Mouse (Mus musculus): ENCODE data around the gene Neurog2.

Neurog2 gene

GRCm38 (mm10) chr3:127633080-127634032 lies at the start of gene Neurog2:
Gene Neurog2, plus strand, starts transcription at chr3:127633135.
- DNase-seq = peak; percentile 19

GRCm38 (mm10) chr3:127597136-127597535 lies 35.8 kb upstream of the Neurog2 start:
- DNase-seq = no peak

GRCm38 (mm10) chr3:127608109-127608508 lies 24.8 kb upstream of the Neurog2 start:
- no peak for DNase-seq

GRCm38 (mm10) chr3:127625296-127625695 lies 7.6 kb upstream of the Neurog2 start:
- peak; percentile 71 for DNase-seq

- no peak for DNase-seq
These were observed 7.1 kb upstream of the Neurog2 start for GRCm38 (mm10) chr3:127625701-127626399.

GRCm38 (mm10) chr3:127626524-127626923 lies 6.4 kb upstream of the Neurog2 start:
- DNase-seq = no peak

GRCm38 (mm10) chr3:127627151-127627955 lies 5.6 kb upstream of the Neurog2 start:
- no peak for DNase-seq

- no peak for DNase-seq
These were observed 5.0 kb upstream of the Neurog2 start for GRCm38 (mm10) chr3:127627956-127628310.

- no peak for DNase-seq
These were observed 4.4 kb upstream of the Neurog2 start for GRCm38 (mm10) chr3:127628311-127629184.

- no peak for DNase-seq
These were observed 2.7 kb upstream of the Neurog2 start for GRCm38 (mm10) chr3:127630190-127630589.

- no peak for DNase-seq
These were observed 2.1 kb upstream of the Neurog2 start for GRCm38 (mm10) chr3:127630735-127631372.

- DNase-seq = no peak
These were observed 1.4 kb upstream of the Neurog2 start for GRCm38 (mm10) chr3:127631582-127631981.

- DNase-seq = peak; percentile 56
These were observed 404 bp upstream of the Neurog2 start for GRCm38 (mm10) chr3:127632531-127632930.

- peak; percentile 74 for DNase-seq
These were observed 1.4 kb downstream of the Neurog2 start for GRCm38 (mm10) chr3:127634101-127634983.

- no peak for DNase-seq
These were observed 2.0 kb downstream of the Neurog2 start for GRCm38 (mm10) chr3:127634984-127635349.

- peak; percentile 29 for DNase-seq
These were observed 7.2 kb downstream of the Neurog2 start for GRCm38 (mm10) chr3:127639875-127640761.

- no peak for DNase-seq
These were observed 8.1 kb downstream of the Neurog2 start for GRCm38 (mm10) chr3:127640762-127641700.

GRCm38 (mm10) chr3:127642211-127642610 lies 9.3 kb downstream of the Neurog2 start:
- no peak for DNase-seq

All from kidney, postnatal 14 days (tissue).